Mouse (Mus musculus) lung, postnatal 0 days (tissue): ENCODE results near the gene Dcn.

Experiments used
- CTCF ChIP-seq: IDR thresholded peaks from 2 replicates; pipeline ENCODE4 v1.5.1; 2016; ENCODE audit warnings: antibody characterized with exemption, mild to moderate bottlenecking
- EP300 ChIP-seq: IDR thresholded peaks from 2 replicates; pipeline ENCODE4 v1.6.1; 2016; ENCODE audit warnings: antibody characterized with exemption, mild to moderate bottlenecking, control low read depth

DNA sequence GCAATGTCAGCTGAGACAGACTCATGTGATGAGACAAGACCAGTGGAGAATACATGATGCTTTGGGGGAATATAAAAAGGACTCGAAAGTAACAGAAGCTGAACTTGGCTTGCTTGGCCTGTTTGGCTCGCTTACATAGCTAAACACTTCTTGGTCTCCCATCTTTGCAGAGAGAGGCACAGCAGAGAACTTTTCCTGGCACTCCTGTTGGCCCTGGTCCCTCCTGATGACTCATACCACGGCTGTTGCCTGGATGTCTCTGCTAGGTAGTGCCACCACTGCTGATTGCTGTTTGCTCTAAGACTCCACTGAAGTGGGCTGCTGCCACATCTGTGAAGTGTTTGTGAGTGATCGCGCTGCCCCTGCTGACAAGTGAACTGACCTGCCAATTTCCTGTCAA is 42.7 kb upstream of the Dcn start:
- TF ChIP-seq CTCF (no peak), EP300 (peak; percentile 39)
